Mouse (Mus musculus) stomach, embryonic 16.5 days (tissue): ENCODE measurements around the gene Ttc41. TPM values are rescaled to one million over a fixed set of nuclear protein-coding genes. Genes with fewer than 3 reads are reported as not detected.

Source experiments
- ATAC-seq: fragments of 200-750 bp; cut with Nextera tagmentation; 2 replicates; pipeline ENCODE4 v1.8.0; 2017; ENCODE audit warnings: moderate number of reproducible peaks, moderate TSS enrichment; ENCODE audit not compliant: insufficient read depth, low FRiP score
- H3K27ac ChIP-seq: fragments of 300-500 bp; sonication (generic); 2 replicates; pipeline ENCODE4 v1.5.1; 2014; ENCODE audit warnings: low read length
- H3K27me3 ChIP-seq: fragments of 300-500 bp; sonication (generic); 2 replicates; pipeline ENCODE4 v1.6.1; 2014; ENCODE audit warnings: low read length, control low read depth, mixed read lengths; ENCODE audit not compliant: control insufficient read depth, insufficient read depth
- H3K36me3 ChIP-seq: fragments of 300-500 bp; sonication (generic); 2 replicates; pipeline ENCODE4 v1.6.1; 2014; ENCODE audit warnings: low read length; ENCODE audit not compliant: control insufficient read depth, insufficient read depth
- H3K4me1 ChIP-seq: fragments of 300-500 bp; sonication (generic); 2 replicates; pipeline ENCODE4 v1.6.1; 2014; ENCODE audit warnings: low read length, control low read depth, mixed read lengths; ENCODE audit not compliant: control insufficient read depth, insufficient read depth
- H3K4me2 ChIP-seq: fragments of 300-500 bp; sonication (generic); 2 replicates; pipeline ENCODE4 v1.6.1; 2014; ENCODE audit warnings: low read depth, low read length, mixed read lengths
- H3K4me3 ChIP-seq: fragments of 300-500 bp; sonication (generic); replicated peaks from 2 replicates; pipeline ENCODE4 v1.5.1; 2014; ENCODE audit warnings: mild to moderate bottlenecking, low read length
- H3K9ac ChIP-seq: fragments of 300-500 bp; sonication (generic); 2 replicates; pipeline ENCODE4 v1.6.1; 2014; ENCODE audit warnings: low read length
- H3K9me3 ChIP-seq: fragments of 300-500 bp; sonication (generic); replicated peaks from 2 replicates; pipeline ENCODE4 v1.6.1; 2016; ENCODE audit warnings: low read length, control low read depth; ENCODE audit not compliant: control insufficient read depth
- WGBS: fragments of 180-500 bp; shearing (Covaris S2); extraction: QIAGEN DNeasy Blood & Tissue Kit; methylation state at CpG from one replicate; pipeline ENCODE4 v1.1.7; 2014; 5-methylcytosine and 5-hydroxymethylcytosine counted together
- polyA plus RNA-seq: library from polyadenylated mRNA; unstranded; fragments of >200 nt; fragmentation: Nextera tagmentation; extraction: Ambion mirVana; gene quantifications from 2 replicates; pipeline ENCODE4 v1.2.1, GENCODE M21; 2015

Gene Ttc41
- polyA plus RNA-seq, 1 experiment from 2014 or later: 0.79 TPM

DNA sequence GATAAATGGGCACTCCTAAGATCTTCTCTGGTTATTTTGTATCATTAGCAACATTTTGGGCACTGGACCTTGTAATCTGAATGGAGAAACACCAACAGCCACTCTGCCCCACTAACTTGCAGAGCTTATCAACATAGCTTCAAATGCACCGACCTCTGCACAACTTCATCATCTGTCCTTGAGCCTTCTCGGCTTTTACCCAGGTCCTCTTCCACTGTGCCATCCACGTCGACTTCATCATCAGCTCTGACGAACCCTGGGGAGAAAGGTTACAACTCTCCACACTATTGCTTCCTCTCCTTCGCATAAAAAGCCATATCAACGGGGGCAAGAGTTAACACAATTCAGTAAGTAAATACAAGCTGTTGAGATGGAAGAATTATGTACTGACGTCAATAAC, 1.5 kb upstream of the Ttc41 start:
- Histone ChIP-seq H3K27ac (peak overlapping the region; percentile 17; the same call in 1 of the 2 replicates), H3K9me3 (no peaks in the 10 kb centered on the region), H3K4me1 (peaks cover 39% of the 10 kb centered on the region), H3K4me2 (peak overlapping the region; percentile 86), H3K4me3 (peak overlapping the region; percentile 84), H3K36me3 (peaks cover 20% of the 10 kb centered on the region; the same call in 1 of the 2 replicates), H3K27me3 (no peaks in the 10 kb centered on the region), H3K9ac (peak overlapping the region; percentile 92)
- WGBS: 1% methylated on average over 8 of the region's 8 CpGs
- ATAC-seq: no peak

DNA sequence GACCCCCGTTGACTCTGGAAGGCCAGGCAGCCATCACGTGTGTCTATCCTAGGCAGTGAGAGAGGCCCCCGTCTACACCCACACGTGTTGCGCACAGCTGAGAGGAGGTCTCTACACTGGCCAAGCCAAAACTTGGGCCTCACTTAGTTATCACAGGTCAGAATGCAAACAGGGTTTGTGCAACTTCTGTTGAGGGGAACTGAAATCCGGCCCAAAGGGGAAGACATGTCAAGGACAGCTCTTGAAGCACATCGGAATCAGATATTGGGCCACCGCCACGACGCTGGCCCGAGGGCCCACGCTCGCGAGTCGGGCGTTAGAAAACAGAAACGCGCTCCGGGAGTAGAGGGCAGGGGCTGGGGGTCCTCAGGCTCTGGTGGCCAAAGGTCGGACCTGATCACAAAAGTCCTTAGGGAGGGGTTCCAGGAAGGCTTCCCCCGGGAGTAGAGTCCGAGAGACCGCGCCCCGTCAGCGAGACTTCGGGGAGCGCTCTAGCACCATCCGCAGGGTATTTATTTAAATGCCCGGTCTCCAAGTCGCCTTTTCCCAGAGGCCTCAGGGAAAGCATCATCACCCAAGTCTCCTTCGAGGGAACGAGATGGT, 921 bp upstream of the Ttc41 start:
- WGBS: under 1% methylated on average over 33 of the region's 33 CpGs

DNA sequence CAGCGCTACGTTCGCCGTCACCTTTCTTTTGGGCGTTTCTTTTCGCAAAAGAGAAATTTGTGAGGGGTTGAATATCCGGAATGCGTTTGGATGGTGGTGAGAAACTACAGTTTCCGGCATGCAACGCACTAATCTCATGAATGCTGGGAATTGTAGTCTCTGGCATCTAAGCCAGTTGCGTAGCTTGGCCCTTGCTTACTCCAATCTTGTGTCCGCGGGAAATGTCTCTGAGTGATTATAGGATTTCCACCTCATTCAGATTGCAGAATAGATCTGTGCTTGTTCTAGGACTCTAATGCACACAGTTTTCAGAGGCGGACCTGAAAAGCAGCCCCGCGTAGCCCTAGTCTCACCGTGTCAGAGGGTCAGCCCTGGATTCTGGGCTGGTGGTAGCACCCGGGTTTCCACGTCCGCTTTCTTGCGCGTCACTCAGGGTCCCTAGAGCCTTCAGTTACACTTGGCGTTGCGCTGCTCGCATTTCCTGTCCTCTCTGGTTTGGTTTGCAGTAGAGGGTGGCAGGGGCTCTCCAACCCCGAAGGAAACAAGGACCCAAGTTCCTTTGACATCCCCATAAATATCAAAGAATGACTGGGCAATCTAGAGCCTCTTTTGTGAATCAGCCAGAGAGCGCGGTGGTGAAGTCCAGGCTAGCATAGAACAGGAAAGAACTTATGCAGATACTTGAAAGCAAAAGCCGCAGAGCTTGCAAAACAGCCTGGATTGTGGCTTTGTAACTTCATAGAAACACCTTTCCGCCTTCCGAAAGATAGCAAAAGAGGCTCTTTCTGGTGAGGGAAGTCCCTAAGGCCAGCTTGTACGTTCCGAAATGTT, 526 bp downstream of the Ttc41 start:
- 0 out of 2 replicates have a peak, but pooled peaks cover 12% of the 10 kb centered on the region for H3K36me3 ChIP-seq
- H3K27ac ChIP-seq: peak overlapping the region; percentile 95
- H3K4me2 ChIP-seq: peak overlapping the region; percentile 62
- H3K4me3 ChIP-seq: peak overlapping the region; percentile 84
- H3K9ac ChIP-seq: peak overlapping the region; percentile 74
- H3K9me3 ChIP-seq: no peaks in the 10 kb centered on the region
- H3K27me3 ChIP-seq: no peaks in the 10 kb centered on the region
- H3K4me1 ChIP-seq: peaks cover 24% of the 10 kb centered on the region
- WGBS: 4% methylated on average over 33 of the region's 33 CpGs
- peak; percentile 86 for ATAC-seq

More for the DNA sequence above, 921 bp upstream of the Ttc41 start:
- no peaks in the 10 kb centered on the region for H3K9me3 ChIP-seq
- H3K4me2 ChIP-seq: peak overlapping the region; percentile 86
- H3K4me1 ChIP-seq: peaks cover 33% of the 10 kb centered on the region
- ATAC-seq: no peak
- H3K27ac ChIP-seq: peak overlapping the region; percentile 81
- peak overlapping the region; percentile 84 for H3K4me3 ChIP-seq
- no peaks in the 10 kb centered on the region for H3K27me3 ChIP-seq
- peak overlapping the region; percentile 92 for H3K9ac ChIP-seq
- peaks cover 20% of the 10 kb centered on the region; the same call in 1 of the 2 replicates for H3K36me3 ChIP-seq

DNA sequence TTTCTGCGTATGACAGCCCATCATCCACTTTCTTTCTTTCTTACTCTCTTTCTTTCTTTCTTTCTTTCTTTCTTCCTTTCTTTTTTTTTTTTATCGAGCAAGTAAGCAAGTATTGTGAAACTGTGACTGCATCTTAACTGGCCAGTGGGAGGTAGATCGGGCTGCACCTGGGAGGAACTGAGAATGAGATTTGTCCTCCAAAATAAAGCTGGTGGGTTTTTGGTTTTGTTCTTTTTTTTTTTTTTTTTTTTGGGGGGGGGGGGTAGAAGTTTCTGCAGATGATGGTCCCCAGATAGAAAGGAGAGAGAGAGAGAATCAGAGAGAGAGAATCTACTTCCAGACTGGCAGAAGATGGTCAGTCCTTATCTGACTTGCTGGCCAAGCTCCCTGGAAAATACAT, 1.5 kb downstream of the Ttc41 start:
- Histone ChIP-seq H3K27me3 (no peaks in the 10 kb centered on the region), H3K27ac (peak overlapping the region; percentile 95), H3K4me3 (no peak overlapping the region), H3K4me1 (peaks cover 19% of the 10 kb centered on the region), H3K36me3 (0 out of 2 replicates have a peak, but pooled peaks cover 11% of the 10 kb centered on the region), H3K9ac (no peak overlapping the region), H3K4me2 (peak overlapping the region; percentile 62; the same call in 1 of the 2 replicates), H3K9me3 (no peaks in the 10 kb centered on the region)
- WGBS: 83% methylated on average over 3 of the region's 3 CpGs
- no peak for ATAC-seq

DNA sequence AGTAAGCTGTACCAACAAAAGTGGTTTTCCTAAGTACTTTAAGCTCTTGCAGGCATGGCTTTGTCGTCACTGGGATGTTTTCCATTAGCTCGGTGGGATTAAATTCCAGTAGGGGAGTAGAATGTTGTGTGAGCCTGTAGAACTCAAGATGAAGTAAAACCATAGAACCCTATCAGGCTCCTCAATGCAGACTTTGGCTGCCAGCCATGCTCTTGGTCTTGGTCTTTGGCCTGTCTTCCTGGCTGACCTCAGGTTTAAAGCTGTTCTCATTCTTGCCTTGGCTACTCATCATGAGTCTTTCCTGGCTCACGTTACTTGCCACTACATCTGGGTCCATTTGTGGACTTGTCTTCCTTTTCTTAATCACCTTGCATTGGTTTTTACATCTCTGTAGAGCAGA, 6.5 kb downstream of the Ttc41 start:
- WGBS: 71% methylated on average over 3 of the region's 3 CpGs

DNA sequence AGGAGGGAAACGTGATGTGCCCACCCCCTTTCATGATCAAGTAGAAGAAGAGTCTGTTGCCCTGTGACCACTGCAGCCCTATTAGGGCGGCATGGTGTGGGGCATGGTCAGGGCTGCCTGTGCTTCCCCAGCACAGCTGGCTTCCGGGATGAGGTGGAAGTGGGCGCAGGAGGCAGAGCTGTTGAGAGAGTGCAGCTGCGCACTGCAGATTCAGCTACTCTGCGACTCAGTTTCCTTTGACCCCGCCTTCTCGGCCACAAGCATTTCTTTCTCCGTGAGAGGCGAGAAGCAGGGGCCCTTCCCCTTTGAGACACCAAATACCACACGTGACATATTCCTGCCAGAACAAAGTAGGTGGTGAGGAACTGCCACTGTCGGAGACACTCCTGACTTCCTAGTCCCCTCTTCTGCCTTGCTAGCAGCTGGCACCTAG, 22.0 kb downstream of the Ttc41 start:
- ATAC-seq: peak; percentile 81
- Histone ChIP-seq H3K9me3 (no peaks in the 10 kb centered on the region), H3K9ac (peak overlapping the region; percentile 68), H3K27me3 (no peaks in the 10 kb centered on the region), H3K36me3 (no peaks in the 10 kb centered on the region), H3K27ac (peak overlapping the region; percentile 11; the same call in 1 of the 2 replicates), H3K4me3 (peak overlapping the region; percentile 41), H3K4me2 (peak overlapping the region; percentile 71), H3K4me1 (peaks cover 8% of the 10 kb centered on the region)
- WGBS: 2% methylated on average over 12 of the region's 12 CpGs

More for the DNA sequence above, 6.5 kb downstream of the Ttc41 start:
- no peak overlapping the region for H3K27ac ChIP-seq
- H3K36me3 ChIP-seq: no peaks in the 10 kb centered on the region
- no peak overlapping the region for H3K4me2 ChIP-seq
- H3K9me3 ChIP-seq: no peaks in the 10 kb centered on the region
- H3K9ac ChIP-seq: no peak overlapping the region
- H3K4me1 ChIP-seq: no peaks in the 10 kb centered on the region
- H3K4me3 ChIP-seq: no peak overlapping the region
- no peaks in the 10 kb centered on the region for H3K27me3 ChIP-seq
- ATAC-seq: no peak

DNA sequence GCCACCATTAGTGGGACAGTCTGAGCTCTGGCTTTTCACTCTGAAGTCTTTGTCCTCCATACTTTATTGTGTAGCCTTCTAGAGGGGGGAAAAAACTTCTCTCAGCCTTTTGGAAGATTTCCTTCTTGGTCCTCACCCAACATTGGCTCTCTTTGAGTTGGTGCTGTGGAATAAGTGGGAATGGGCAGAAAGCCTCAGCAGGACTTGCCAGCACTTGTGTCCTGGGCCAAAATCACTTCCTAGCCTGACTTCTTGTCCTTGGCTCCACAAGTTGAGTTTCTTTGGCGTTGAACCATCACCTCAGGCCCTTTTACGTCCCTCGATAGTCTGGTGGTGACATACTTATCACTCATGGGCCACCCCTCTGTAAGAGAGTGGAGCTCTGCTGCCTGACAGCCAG, 22.6 kb downstream of the Ttc41 start:
- Histone ChIP-seq H3K27ac (peak overlapping the region; percentile 11; the same call in 1 of the 2 replicates), H3K4me3 (no peak overlapping the region), H3K9me3 (no peaks in the 10 kb centered on the region), H3K4me1 (peaks cover 8% of the 10 kb centered on the region), H3K9ac (no peak overlapping the region; the same call in 1 of the 2 replicates), H3K36me3 (no peaks in the 10 kb centered on the region), H3K4me2 (peak overlapping the region; percentile 71; the same call in 1 of the 2 replicates), H3K27me3 (no peaks in the 10 kb centered on the region)
- 93% methylated on average over 3 of the region's 3 CpGs for WGBS
- no peak for ATAC-seq

DNA sequence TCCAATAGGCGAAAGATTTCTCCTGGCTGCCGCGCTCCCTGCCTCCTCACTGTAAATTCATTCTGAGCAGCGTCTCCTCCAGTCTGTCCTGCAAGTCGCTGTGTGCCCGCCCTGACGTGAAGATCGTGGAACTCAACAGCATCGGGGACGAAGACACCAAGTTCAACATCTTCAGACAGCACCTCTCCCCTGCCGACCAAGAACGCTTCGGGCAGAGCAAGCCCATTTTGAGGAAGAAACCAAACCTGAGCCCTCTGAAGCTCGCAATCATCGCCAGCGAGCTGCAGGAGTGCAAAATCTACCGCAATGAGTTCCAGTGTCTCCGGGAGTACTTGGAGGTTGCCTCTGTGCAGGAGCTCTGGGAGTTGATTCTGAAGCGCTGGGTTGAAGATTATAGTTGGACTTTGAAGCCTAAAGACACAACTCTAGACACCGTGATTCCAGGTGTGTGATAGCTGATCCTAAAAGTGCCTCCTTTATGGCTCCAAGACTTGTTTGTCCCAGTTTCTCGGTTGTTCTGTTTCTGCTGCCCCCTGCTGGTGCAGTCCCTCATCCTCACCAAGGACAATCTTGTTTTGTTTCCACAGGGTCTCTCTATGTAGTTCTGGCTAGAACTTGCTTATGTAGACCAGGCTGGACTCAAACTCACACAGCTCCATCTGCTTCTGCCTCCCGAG, 25.4 kb downstream of the Ttc41 start:
- H3K27me3 ChIP-seq: no peaks in the 10 kb centered on the region
- H3K9me3 ChIP-seq: no peaks in the 10 kb centered on the region
- 8% methylated on average over 22 of the region's 22 CpGs for WGBS
- H3K9ac ChIP-seq: peak overlapping the region; percentile 78
- ATAC-seq: peak; percentile 41; the same call in 1 of the 2 replicates
- H3K4me2 ChIP-seq: peak overlapping the region; percentile 79
- no peaks in the 10 kb centered on the region for H3K36me3 ChIP-seq
- H3K4me1 ChIP-seq: peaks cover 8% of the 10 kb centered on the region
- H3K4me3 ChIP-seq: peak overlapping the region; percentile 57
- H3K27ac ChIP-seq: peak overlapping the region; percentile 66; the same call in 1 of the 2 replicates
